In the genomic region with DNA sequence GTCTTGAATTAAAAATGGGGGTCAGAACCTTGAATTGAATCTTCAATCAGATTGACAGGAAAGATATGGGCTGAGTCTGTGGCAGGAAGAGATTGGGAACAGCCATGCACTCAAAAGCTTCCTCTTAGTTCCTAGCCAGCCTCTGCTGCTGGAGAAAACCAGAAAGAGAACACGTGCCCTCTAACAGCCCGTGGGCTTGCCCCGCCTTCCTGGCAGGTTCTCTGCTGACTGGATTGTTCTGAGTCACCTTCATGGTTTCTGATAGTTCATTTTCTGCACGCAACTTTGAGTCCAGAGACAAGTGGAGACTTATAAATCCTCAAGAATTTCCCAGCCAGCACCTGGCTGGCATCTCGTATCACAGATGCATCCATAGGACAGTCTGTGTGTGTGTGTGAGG, we compare ENCODE assay signal across 19 mouse cellular contexts.
DNase-seq lines count a peak whose midpoint lies in the region; ATAC-seq and TF ChIP-seq lines count a peak whose summit lies in the region.
"Had no signal": no experiment of that assay in that cellular context is flagged by ENCODE, and none has a peak within 500 bp of the region (broad histone marks: within the 10 kb centered on the region; RNA-seq: fewer than 3 reads in every experiment).

No protein-coding gene starts in this region.

- H3K36me3 ChIP-seq in liver, adult 2 months (ENCODE audit: control insufficient read depth, insufficient read depth, low read length), result no peaks in the 10 kb centered on the region
- H3K36me3 ChIP-seq: embryonic facial prominence, embryonic 15.5 days; forebrain, embryonic 15.5 days; G1E; hindbrain, embryonic 15.5 days; liver, embryonic 13.5 days had no signal

- no peaks in the 10 kb centered on the region for H3K27me3 ChIP-seq in liver, adult 2 months (ENCODE audit: control insufficient read depth, insufficient read depth, low read length)
- H3K27me3 ChIP-seq: hindbrain, embryonic 15.5 days had no signal

- 0 out of 2 replicates have a peak, but pooled peaks have one; percentile 15 for ATAC-seq in megakaryocyte-erythroid progenitor cell, adult 5-6 weeks (replicated peaks; ENCODE audit: low FRiP score, low TSS enrichment, poor library complexity, severe bottlenecking)
- ATAC-seq: activated CD4-positive, CD25-positive, alpha-beta regulatory T cell, adult 4 months; forebrain, embryonic 15.5 days had no signal

- no peaks in the 10 kb centered on the region for H3K79me2 ChIP-seq in liver, adult 2 months (ENCODE audit: control insufficient read depth, insufficient read depth, low read length)

- H3K4me1 ChIP-seq in liver, adult 2 months (ENCODE audit: control insufficient read depth, insufficient read depth, low read length), result peaks cover 29% of the 10 kb centered on the region
- H3K4me1 ChIP-seq: embryonic facial prominence, embryonic 15.5 days had no signal

- no peak for TF ChIP-seq POLR2A in liver, adult 2 months (IDR thresholded peaks at IDR 0.05; ENCODE audit: extremely low read depth, insufficient read depth, low read length)

- H3K4me3 ChIP-seq in liver, adult 2 months (ENCODE audit: insufficient read depth, low read depth, low read length), result no peak overlapping the region
- H3K4me3 ChIP-seq: embryonic facial prominence, embryonic 15.5 days; forebrain, embryonic 15.5 days; gastrocnemius, adult 2 months; hindbrain, embryonic 15.5 days; layer of hippocampus, adult 2 months; liver, embryonic 13.5 days; megakaryocyte, embryonic 14.5 days had no signal

- H3K9ac ChIP-seq in liver, adult 2 months (ENCODE audit: low read depth, low read length), result no peak overlapping the region
- H3K9ac ChIP-seq: embryonic facial prominence, embryonic 15.5 days; forebrain, embryonic 15.5 days; hindbrain, embryonic 15.5 days; liver, embryonic 13.5 days had no signal

- 45% methylated on average over 5 of the region's 5 CpGs for WGBS in liver, adult 2 months

- H3K27ac ChIP-seq in liver, adult 2 months (replicated peaks; ENCODE audit: insufficient read depth, low read depth, low read length), result no peak overlapping the region
- H3K27ac ChIP-seq: embryonic facial prominence, embryonic 15.5 days; forebrain, embryonic 15.5 days; gastrocnemius, adult 2 months; hindbrain, embryonic 15.5 days; liver, embryonic 13.5 days had no signal

- no peak for TF ChIP-seq CTCF in liver, adult 2 months (IDR thresholded peaks at IDR 0.05; ENCODE audit: low read depth, low read length)

- peak; percentile 21 for DNase-seq in liver, adult 2 months (ENCODE audit: extremely low read depth, low read depth, low spot score)
- DNase-seq in liver, result no peak
- peak; percentile 57 for DNase-seq in NIH3T3 (ENCODE audit: low read depth)
- DNase-seq in kidney, postnatal 10 days, result peak; percentile 36
- no peak for DNase-seq in spleen, postnatal 10 days (ENCODE audit: low spot score in 2 of 2)
- DNase-seq in layer of hippocampus, postnatal 25 days (ENCODE audit: extremely low spot score in 1 of 2, low spot score in 1 of 2), result no peak
- DNase-seq: cerebellum, postnatal 36 days; gastrocnemius, adult 2 months; liver, embryonic 13.5 days; right cerebral cortex, postnatal 14 days; thymus, postnatal 36 days had no signal

Comparison
In these comparisons a context has a peak if more than half of its experiments do, and no peak if none do; other contexts are left out.
1. DNase-seq: peak in liver, adult 2 months (single experiment), NIH3T3 (single experiment) and kidney, postnatal 10 days (single experiment); none in liver (single experiment), spleen, postnatal 10 days (0 of 2) and layer of hippocampus, postnatal 25 days (0 of 2).